Mouse (Mus musculus): Measurements from ENCODE around the gene Celf3. TPM values are rescaled to one million over a fixed set of nuclear protein-coding genes. Genes with fewer than 3 reads are reported as not detected.

Celf3 gene
- 17.7 and 28.0 TPM in 2 replicates for total RNA-seq (2021)
- long read RNA-seq, partial matches to known transcripts, result 2 of 2 reads
- long read RNA-seq, other reads (novel, unspliced or antisense), result 0 of 2 reads

DNA sequence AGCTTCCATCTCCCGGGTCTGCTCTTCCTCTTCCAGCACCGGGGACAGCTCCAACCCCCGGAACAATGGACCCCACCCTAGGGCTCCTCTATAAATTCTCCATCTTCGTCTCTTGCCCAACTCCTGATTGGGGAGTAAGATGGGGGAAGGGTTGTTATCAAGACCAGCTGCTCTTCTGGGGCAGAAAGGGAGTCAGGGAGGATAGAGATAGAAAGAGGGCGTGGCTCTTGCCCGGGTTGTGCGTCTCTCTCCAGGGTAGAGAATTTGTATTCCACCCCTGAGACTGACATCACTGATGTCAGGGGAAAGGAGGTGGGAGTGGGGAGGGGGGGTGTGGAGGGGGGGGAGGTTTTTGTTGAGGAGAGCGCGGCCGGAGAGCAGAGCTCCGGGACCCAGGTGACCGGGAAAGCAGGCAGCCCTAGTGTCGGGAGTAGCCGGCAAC is at the start of gene Celf3:
Celf3 (plus strand) TSS at position 315 of the 442 bp plus-strand sequence.
- DNase-seq, result no peak

GRCm38 (mm10) chr3:94430980-94431379 is 47.1 kb upstream of the Celf3 start:
- DNase-seq, result no peak

DNA sequence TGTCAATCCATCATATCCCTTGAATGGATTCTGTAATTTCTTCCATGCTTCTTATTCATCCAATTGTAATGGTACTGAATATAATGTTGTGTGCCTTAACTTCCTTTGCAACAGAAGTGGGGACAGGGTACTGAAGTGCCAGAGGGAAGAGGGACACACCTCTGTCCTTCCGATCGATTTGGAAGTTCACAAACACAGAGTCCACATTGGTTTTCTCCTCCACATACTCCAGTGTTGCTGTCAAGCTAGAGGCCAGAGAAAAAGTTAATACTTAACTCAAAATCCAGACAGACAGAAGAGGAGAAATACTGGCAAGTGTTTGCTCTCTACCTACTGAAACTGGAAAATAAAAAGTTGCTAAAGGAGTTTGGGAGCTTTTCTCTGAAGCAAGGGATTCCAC is 43.8 kb upstream of the Celf3 start:
- DNase-seq, result no peak

- DNase-seq, result no peak
These were observed 41.7 kb upstream of the Celf3 start for GRCm38 (mm10) chr3:94436420-94436819.

GRCm38 (mm10) chr3:94441182-94441581 is 36.9 kb upstream of the Celf3 start:
- DNase-seq, result no peak

DNA sequence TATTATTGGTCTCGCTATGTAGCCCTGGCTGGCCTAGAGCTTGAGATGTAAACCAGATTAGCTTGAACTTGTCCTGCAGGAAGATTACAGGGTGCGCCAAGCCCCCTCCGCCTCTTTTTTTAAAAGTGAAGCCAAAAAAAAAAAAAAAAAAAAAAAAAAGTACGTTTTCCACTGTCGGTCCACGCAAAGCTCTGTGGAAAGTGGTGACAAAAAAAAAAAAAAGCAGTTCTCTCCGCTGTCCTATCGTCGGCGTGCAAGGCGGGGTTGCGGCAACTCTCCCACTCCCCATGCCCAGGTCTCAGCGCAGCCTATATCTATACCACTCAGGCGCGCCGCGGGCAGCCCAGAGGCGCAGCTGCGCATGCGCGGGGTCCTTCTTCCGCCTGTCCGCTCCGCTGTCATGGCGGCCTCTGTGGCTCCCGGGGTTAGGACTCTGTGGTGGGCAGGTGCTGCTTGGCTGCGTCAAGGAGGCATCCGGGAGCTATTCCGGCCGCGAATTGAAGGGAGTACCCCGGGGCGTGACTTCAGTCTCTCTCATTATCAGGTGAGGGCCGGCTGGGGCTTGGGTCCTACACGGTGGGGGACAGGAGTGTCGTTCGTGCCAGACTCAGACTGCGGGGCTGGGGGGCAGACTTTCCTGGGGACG is 35.0 kb upstream of the Celf3 start, which contains the start of gene Mrpl9:
Mrpl9 (plus strand) TSS at position 368 of the 646 bp plus-strand sequence.
- DNase-seq, result peak; percentile 97

- DNase-seq, result no peak
These were observed 34.5 kb upstream of the Celf3 start, which contains the start of gene Oaz3 for GRCm38 (mm10) chr3:94443597-94443964. Gene Oaz3 (minus strand): TSS chr3:94443915.

- DNase-seq, result no peak
These were observed 28.7 kb upstream of the Celf3 start for GRCm38 (mm10) chr3:94449377-94449776.

DNA sequence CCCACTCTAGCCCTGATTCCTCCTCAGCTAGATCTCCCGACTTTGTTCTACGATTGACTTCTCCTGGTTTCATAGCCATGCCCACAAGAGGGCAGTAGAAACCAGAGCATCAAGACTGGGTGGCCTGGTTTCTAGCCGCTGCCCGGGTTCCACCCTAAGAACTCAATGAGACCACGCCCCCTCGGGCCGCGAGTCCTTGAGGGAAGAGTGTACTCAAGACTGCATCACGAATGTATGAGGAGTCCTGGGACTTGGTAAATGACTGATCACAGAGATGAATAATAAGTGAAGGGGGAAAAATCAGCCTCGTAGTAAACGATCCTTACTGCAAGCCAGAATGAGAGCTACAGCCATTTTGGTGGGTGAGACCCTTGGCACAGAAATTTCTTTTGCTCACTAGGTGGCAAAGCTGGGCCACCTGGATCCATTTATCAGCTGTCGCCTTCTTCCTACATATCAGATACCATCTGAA is 21.5 kb upstream of the Celf3 start:
- peak; percentile 83 for DNase-seq

- DNase-seq, result no peak
These were observed 21.0 kb upstream of the Celf3 start for GRCm38 (mm10) chr3:94457055-94457454.

- DNase-seq, result no peak
These were observed 18.3 kb upstream of the Celf3 start for GRCm38 (mm10) chr3:94459834-94460233.

- DNase-seq, result no peak
These were observed 14.0 kb upstream of the Celf3 start for GRCm38 (mm10) chr3:94463926-94464578.

GRCm38 (mm10) chr3:94465632-94466430 is 12.3 kb upstream of the Celf3 start:
- DNase-seq, result no peak

DNA sequence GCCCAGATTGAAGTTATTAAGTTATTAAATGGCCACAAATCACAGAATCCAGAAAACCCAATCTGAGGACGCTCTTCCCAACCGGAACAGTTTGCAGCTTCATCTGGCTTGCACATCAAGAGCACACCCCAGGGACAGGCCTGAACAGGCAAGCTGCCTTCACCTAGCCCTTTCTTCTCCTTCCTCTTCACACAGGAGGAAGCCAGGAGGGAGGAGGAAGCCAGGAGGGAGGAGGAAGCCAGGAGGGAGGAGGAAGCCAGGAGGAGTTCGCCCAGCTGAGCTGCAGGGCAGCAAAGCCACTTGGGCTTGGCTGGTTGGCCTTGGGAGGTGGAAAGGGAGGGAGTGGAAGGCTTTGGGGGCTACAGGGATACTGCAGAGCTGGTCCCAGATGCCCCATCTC is 9.2 kb upstream of the Celf3 start:
- DNase-seq, result no peak

DNA sequence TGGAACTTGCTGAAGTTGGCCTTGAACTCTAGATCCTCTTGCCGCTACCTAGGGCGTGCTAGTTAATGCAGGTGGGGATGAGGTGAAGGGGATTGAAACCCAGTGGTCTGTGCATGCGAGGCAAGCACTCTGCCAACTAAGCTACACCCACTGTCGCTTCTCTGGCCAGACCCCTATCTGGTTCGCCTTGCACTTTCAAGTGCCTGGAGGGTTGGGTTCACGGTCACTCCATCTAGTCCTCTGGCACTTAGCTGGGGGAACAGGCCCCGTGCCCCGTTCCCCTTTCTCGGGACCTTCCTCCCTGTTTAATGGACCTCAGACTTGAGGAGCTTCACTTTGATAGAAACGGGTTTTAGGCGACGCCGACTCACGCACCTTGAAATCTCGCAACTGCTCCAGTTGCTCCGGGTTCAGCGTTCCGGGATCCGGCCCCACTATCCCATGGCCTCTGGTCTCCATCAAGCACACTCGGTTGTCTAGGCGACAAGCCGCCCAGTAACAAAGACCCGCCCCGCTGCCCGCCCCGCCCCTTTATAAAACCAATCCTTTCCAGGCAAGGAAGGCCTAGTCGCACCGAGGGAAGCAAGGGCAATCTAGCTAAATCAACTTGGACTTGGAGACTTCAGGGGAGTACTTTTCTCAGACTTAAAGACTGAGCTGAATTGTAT is 5.5 kb upstream of the Celf3 start:
- peak; percentile 31 for DNase-seq

GRCm38 (mm10) chr3:94473115-94473505 is 5.0 kb upstream of the Celf3 start:
- no peak for DNase-seq

- no peak for DNase-seq
These were observed 4.4 kb upstream of the Celf3 start for GRCm38 (mm10) chr3:94473567-94474232.

GRCm38 (mm10) chr3:94476301-94477035 is 1.6 kb upstream of the Celf3 start:
- DNase-seq, result no peak

DNA sequence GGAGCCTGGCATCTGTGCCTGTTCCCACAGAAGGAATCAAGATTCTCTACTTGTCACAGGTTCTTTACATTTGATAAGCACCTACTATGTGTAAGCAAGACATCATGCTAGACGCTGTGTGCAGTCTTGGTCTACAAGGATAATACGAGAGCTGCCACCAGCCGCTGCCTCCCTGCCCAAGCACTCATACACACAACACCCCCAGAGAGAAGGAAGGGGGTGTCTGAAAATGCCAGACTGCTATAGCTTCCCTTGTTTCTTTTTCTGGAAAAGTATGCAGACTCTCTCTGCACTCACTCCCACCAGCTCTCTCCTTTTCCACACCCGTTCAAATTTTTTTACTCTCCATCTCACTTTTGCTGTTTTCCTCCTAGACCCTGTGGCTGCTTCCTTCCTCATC is 651 bp upstream of the Celf3 start:
- DNase-seq, result no peak

DNA sequence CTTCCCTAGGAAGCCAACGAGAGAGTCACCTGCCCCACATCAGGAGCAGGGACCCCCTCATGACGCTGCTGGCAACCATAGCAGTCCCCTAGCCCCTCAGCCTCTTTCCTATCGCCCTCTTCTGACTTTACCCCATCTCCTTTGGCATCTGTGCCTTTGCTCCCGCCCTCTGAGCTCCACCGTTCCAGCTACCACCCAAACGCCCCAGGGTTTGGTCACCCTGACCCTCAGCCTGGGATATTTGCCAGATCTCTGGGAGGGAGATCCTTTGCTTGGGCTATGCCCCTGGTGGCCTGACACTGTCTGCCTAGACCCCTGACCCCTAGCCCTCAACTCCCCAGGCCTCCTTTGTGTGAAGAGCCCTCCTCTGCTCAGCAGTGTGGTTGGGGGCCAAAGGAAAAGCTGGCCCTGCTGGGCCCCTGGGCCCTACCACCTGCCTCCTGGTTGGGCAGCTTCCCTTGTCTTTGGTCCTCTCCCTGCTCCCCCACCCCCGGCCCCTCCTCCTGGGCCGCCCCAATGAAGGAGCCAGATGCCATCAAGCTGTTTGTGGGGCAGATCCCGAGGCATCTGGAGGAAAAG is 585 bp downstream of the Celf3 start:
- no peak for DNase-seq

DNA sequence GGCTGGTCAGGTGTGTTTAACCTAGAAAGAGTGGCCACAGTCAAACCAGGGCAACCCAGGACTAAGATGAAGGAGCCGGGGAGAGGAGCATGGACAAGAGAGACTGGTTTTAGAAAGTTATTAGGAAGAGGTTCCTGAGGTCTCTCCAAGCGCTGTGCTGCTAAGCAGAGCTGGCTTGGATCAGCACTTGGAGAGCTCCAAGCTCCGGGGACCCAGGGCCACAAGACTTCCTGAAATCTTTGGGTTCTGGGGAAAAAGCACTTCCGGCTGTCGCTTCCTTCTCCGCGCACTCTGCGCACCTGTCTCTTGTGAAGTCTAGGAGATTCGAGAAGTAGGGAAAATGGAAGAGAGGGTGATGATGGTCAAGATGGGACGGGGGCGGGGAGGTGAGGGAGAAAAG is 1.5 kb downstream of the Celf3 start:
- no peak for DNase-seq
